Mouse (Mus musculus): Measurements from ENCODE around the gene Olfr62. TPM values are rescaled to one million over a fixed set of nuclear protein-coding genes. Genes with fewer than 3 reads are reported as not detected.

Gene Olfr62
- not detected in 2 replicates for polyA plus RNA-seq (2015; fragmentation: Nextera tagmentation; extraction: Ambion mirVana)

- Histone ChIP-seq H3K4me1 (no peaks in the 10 kb centered on the region), H3K27ac (replicated peaks) (no peak within 1 kb of the TSS), H3K9ac (no peak within 1 kb of the TSS), H3K27me3 (replicated peaks) (no peaks in the 10 kb centered on the region), H3K4me3 (no peak within 1 kb of the TSS), H3K4me2 (no peak within 1 kb of the TSS), H3K36me3 (no peaks in the 10 kb centered on the region), H3K9me3 (no peaks in the 10 kb centered on the region)
- ATAC-seq (ENCODE audit: extremely low read depth, insufficient number of reproducible peaks, low FRiP score, low TSS enrichment), result no peak
Measured at GRCm38 (mm10) chr4:118658652-118659051, at the start of gene Olfr62. Gene Olfr62, plus strand, starts transcription at chr4:118658952.

DNA sequence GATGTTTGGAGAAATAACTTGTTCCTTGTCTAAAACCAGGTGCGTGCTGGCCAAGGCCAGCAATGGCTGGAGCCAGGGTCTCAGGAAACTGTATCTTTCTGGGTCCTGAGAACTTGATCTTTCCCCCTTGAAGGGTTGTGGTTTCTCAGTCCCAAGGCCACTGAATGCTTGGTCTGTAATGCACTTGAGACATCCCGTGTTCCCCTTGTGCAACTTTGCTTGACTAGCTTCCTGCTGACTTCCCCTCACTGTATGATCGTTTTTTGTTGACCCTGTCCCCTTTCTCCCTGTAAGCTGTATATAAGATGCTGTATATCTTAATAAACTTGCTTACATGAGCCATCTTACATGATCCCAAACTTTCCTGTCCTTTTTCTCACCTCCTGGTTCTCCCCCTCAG lies 48.9 kb upstream of the Olfr62 start:
- Histone ChIP-seq H3K4me1 (no peaks in the 10 kb centered on the region), H3K27ac (replicated peaks) (no peak overlapping the region), H3K9ac (no peak overlapping the region), H3K4me2 (no peak overlapping the region), H3K4me3 (no peak overlapping the region), H3K9me3 (no peaks in the 10 kb centered on the region), H3K36me3 (no peaks in the 10 kb centered on the region), H3K27me3 (replicated peaks) (peaks cover 51% of the 10 kb centered on the region)
- ATAC-seq (ENCODE audit: extremely low read depth, insufficient number of reproducible peaks, low FRiP score, low TSS enrichment), result no peak
- 50% methylated on average over 3 of the region's 3 CpGs for WGBS

- 21% methylated on average over 11 of the region's 11 CpGs for WGBS
- H3K27me3 ChIP-seq (replicated peaks), result peaks cover 50% of the 10 kb centered on the region
- H3K4me3 ChIP-seq, result no peak overlapping the region
- no peaks in the 10 kb centered on the region for H3K36me3 ChIP-seq
- H3K27ac ChIP-seq (replicated peaks), result no peak overlapping the region
- H3K9ac ChIP-seq, result no peak overlapping the region
- ATAC-seq (ENCODE audit: extremely low read depth, insufficient number of reproducible peaks, low FRiP score, low TSS enrichment), result no peak
- H3K4me1 ChIP-seq, result no peaks in the 10 kb centered on the region
- peaks cover 6% of the 10 kb centered on the region; the same call in 1 of the 2 replicates for H3K9me3 ChIP-seq
- no peak overlapping the region for H3K4me2 ChIP-seq
Measured at GRCm38 (mm10) chr4:118612619-118613018, 46.1 kb upstream of the Olfr62 start.

DNA sequence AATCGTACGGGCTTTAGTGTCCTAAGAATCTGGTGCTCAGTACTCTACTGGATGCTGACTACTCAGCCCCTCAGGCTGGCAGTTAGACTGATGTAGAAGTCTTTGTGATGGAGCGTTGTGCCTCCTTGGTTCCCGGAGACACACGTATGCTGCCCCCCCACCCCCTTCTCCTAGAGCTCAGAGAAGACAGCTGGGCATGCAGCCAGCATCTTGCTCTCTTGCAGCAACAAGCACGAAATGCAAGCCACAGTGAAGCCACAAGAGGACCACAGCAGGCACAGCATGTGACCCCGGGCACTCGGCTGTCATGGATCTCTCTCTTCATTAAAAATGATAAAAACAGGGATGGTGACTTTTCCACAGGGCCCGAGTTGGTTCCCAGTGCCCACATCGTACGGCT lies 43.3 kb upstream of the Olfr62 start:
- H3K4me2 ChIP-seq, result no peak overlapping the region
- H3K36me3 ChIP-seq, result no peaks in the 10 kb centered on the region
- no peak for ATAC-seq (ENCODE audit: extremely low read depth, insufficient number of reproducible peaks, low FRiP score, low TSS enrichment)
- no peak overlapping the region for H3K27ac ChIP-seq (replicated peaks)
- H3K27me3 ChIP-seq (replicated peaks), result peaks cover 33% of the 10 kb centered on the region
- peaks cover 8% of the 10 kb centered on the region; the same call in 1 of the 2 replicates for H3K9me3 ChIP-seq
- WGBS, result 73% methylated on average over 11 of the region's 11 CpGs
- H3K4me1 ChIP-seq, result no peaks in the 10 kb centered on the region
- H3K4me3 ChIP-seq, result no peak overlapping the region
- no peak overlapping the region for H3K9ac ChIP-seq

DNA sequence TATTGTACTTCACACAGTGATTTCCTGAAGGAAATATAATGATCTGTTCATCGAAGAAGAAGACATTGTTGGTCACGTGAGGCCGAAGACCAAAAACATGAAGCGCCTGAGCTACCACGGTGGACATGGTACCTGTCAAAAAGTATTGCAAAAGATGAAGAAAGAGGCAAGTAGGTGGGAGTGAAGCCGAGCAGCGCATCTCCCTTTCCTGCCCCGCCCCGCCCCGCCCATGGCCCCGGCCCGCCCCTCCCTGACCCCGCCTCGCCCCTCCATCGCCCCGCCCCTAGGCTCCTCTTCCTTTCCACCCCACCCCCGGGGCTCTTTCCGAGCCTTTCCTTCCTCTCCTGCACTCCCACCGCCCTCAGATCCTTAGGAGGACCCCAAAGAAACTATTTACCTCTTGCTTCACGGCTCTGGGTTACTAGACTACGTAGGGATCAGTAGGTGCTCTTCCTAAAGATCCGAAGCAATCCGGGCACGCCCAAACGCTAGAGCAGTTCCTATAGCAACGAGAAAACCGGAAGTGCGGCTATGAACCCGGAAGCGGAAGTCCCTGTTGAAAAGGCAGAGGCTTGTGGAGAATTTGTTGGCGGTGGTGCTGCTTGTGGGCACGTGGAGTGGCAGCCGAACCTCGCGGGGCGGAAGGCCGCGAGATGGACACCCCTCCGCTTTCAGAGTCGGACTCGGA lies 38.3 kb upstream of the Olfr62 start, which contains the start of the genes Cfap57 and Ebna1bp2:
Cfap57 (minus strand) TSS at position 499 of the 688 bp plus-strand sequence.
Ebna1bp2 (plus strand) TSS at position 521 of the 688 bp plus-strand sequence.
- Histone ChIP-seq H3K27me3 (replicated peaks) (no peaks in the 10 kb centered on the region), H3K36me3 (peaks cover 27% of the 10 kb centered on the region), H3K9me3 (peaks cover 8% of the 10 kb centered on the region; the same call in 1 of the 2 replicates), H3K9ac (peak within 1 kb of the TSS; percentile 88), H3K4me1 (peaks cover 11% of the 10 kb centered on the region), H3K4me2 (peak within 1 kb of the TSS; percentile 98), H3K4me3 (peak within 1 kb of the TSS; percentile 76), H3K27ac (replicated peaks) (0 out of 2 replicates have a peak within 1 kb of the TSS, but pooled peaks have one; percentile 10)
- peak; percentile 70; the same call in 1 of the 2 replicates for ATAC-seq (ENCODE audit: extremely low read depth, insufficient number of reproducible peaks, low FRiP score, low TSS enrichment)
- 1% methylated on average over 35 of the region's 41 CpGs for WGBS

- peak overlapping the region; percentile 76 for H3K4me3 ChIP-seq
- peaks cover 8% of the 10 kb centered on the region; the same call in 1 of the 2 replicates for H3K9me3 ChIP-seq
- WGBS, result 1% methylated on average over 23 of the region's 23 CpGs
- H3K4me1 ChIP-seq, result peaks cover 11% of the 10 kb centered on the region
- H3K27me3 ChIP-seq (replicated peaks), result no peaks in the 10 kb centered on the region
- H3K9ac ChIP-seq, result peak overlapping the region; percentile 88
- ATAC-seq (ENCODE audit: extremely low read depth, insufficient number of reproducible peaks, low FRiP score, low TSS enrichment), result no peak
- 0 out of 2 replicates have a peak overlapping the region, but pooled peaks have one; percentile 10 for H3K27ac ChIP-seq (replicated peaks)
- peak overlapping the region; percentile 98 for H3K4me2 ChIP-seq
- H3K36me3 ChIP-seq, result peaks cover 33% of the 10 kb centered on the region
Measured at GRCm38 (mm10) chr4:118620967-118621320, 37.8 kb upstream of the Olfr62 start.

- WGBS, result 78% methylated on average over 9 of the region's 9 CpGs
- Histone ChIP-seq H3K4me3 (peak overlapping the region; percentile 76), H3K27me3 (replicated peaks) (no peaks in the 10 kb centered on the region), H3K4me2 (peak overlapping the region; percentile 98), H3K27ac (replicated peaks) (no peak overlapping the region), H3K9me3 (peaks cover 8% of the 10 kb centered on the region; the same call in 1 of the 2 replicates), H3K9ac (peak overlapping the region; percentile 88; the same call in 1 of the 2 replicates), H3K36me3 (peaks cover 41% of the 10 kb centered on the region), H3K4me1 (peaks cover 11% of the 10 kb centered on the region)
- no peak for ATAC-seq (ENCODE audit: extremely low read depth, insufficient number of reproducible peaks, low FRiP score, low TSS enrichment)
Measured at GRCm38 (mm10) chr4:118621781-118622180, 37.0 kb upstream of the Olfr62 start.

- Histone ChIP-seq H3K4me3 (no peak overlapping the region), H3K36me3 (peaks cover 68% of the 10 kb centered on the region), H3K27ac (replicated peaks) (no peak overlapping the region), H3K4me2 (no peak overlapping the region), H3K9me3 (no peaks in the 10 kb centered on the region), H3K4me1 (no peaks in the 10 kb centered on the region), H3K9ac (no peak overlapping the region), H3K27me3 (replicated peaks) (no peaks in the 10 kb centered on the region)
- no peak for ATAC-seq (ENCODE audit: extremely low read depth, insufficient number of reproducible peaks, low FRiP score, low TSS enrichment)
- WGBS, result 85% methylated on average over 5 of the region's 5 CpGs
Measured at GRCm38 (mm10) chr4:118630261-118630660, 28.5 kb upstream of the Olfr62 start.

DNA sequence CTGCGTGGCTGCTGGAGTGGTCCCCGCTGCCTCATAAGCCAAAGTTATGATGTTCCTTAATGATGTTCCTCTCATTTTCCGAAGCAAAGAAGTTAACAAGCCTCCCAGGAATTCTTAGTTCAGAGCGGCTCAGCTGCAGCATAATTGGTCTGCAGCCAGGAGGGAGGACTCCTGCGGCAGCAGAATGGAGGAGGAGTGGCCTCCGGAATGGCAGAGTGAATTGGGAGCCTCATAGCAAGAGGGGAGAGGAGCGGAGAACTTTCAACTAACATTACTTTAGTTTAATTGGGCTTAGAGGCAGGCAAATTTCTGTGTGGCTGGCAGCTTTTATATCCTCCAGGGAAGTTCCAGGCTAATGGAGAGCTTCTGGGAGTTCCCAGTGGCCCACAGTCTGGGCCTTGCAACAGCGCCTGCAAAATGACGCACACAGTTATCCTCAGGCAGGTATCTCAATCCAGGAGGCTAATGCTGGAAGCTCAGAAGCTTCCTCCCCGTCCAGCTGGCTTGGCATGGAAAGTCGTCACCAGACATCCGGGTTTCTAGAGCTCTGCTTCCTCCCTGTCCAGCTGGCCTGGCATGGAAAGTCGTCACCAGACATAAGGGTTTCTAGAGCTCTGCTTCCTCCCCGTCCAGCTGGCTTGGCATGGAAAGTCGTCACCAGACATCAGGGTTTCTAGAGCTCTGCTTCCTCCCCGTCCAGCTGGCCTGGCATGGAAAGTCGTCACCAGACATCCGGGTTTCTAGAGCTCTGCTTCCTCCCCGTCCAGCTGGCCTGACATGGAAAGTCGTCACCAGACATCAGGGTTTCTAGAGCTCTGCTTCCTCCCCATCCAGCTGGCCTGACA lies 16.2 kb upstream of the Olfr62 start:
- Histone ChIP-seq H3K27me3 (replicated peaks) (no peaks in the 10 kb centered on the region), H3K4me1 (no peaks in the 10 kb centered on the region), H3K4me3 (no peak overlapping the region), H3K9me3 (no peaks in the 10 kb centered on the region), H3K9ac (no peak overlapping the region), H3K27ac (replicated peaks) (0 out of 2 replicates have a peak overlapping the region, but pooled peaks have one; percentile 6), H3K36me3 (no peaks in the 10 kb centered on the region), H3K4me2 (peak overlapping the region; percentile 21; the same call in 1 of the 2 replicates)
- no peak for ATAC-seq (ENCODE audit: extremely low read depth, insufficient number of reproducible peaks, low FRiP score, low TSS enrichment)
- 37% methylated on average over 20 of the region's 20 CpGs for WGBS

GRCm38 (mm10) chr4:118645234-118645633 lies 13.5 kb upstream of the Olfr62 start:
- no peak overlapping the region for H3K27ac ChIP-seq (replicated peaks)
- no peaks in the 10 kb centered on the region for H3K36me3 ChIP-seq
- ATAC-seq (ENCODE audit: extremely low read depth, insufficient number of reproducible peaks, low FRiP score, low TSS enrichment), result no peak
- no peaks in the 10 kb centered on the region for H3K27me3 ChIP-seq (replicated peaks)
- no peaks in the 10 kb centered on the region for H3K4me1 ChIP-seq
- no peak overlapping the region for H3K4me3 ChIP-seq
- H3K4me2 ChIP-seq, result no peak overlapping the region
- 11% methylated on average over 2 of the region's 2 CpGs for WGBS
- H3K9me3 ChIP-seq, result no peaks in the 10 kb centered on the region
- no peak overlapping the region for H3K9ac ChIP-seq

- H3K4me2 ChIP-seq, result no peak overlapping the region
- no peak overlapping the region for H3K27ac ChIP-seq (replicated peaks)
- H3K4me1 ChIP-seq, result no peaks in the 10 kb centered on the region
- H3K9ac ChIP-seq, result no peak overlapping the region
- WGBS, result 6% methylated on average over 2 of the region's 2 CpGs
- no peak for ATAC-seq (ENCODE audit: extremely low read depth, insufficient number of reproducible peaks, low FRiP score, low TSS enrichment)
- no peak overlapping the region for H3K4me3 ChIP-seq
- no peaks in the 10 kb centered on the region for H3K9me3 ChIP-seq
- peaks cover under 1% of the 10 kb centered on the region; the same call in 1 of the 2 replicates for H3K27me3 ChIP-seq (replicated peaks)
- H3K36me3 ChIP-seq, result no peaks in the 10 kb centered on the region
Measured at GRCm38 (mm10) chr4:118687086-118687485, 28.3 kb downstream of the Olfr62 start.
